ENCODE assay signal across 20 mouse cellular contexts in the genomic region with DNA sequence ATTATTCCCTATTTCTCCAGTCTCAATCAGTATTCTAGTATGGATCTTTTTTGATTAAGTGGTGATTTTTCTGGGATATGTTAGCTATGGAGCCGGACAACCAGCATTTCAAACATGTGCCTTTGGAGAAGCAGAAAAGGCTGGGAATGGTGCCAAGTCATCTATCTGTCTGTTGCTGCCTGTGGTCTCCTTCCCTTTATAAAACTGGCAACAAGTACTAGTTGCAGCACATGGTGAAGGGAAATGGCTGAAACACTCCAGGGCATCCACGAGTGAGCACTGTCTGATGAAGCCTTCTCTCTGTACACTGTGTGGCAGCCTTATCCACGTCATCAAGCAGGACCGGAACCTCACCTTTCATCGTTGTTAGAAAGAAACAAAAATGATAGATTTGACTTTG. TPM values are rescaled to one million over a fixed set of nuclear protein-coding genes. Genes with fewer than 3 reads are reported as not detected.
DNase-seq lines count a peak whose midpoint lies in the region; ATAC-seq lines count a peak whose summit lies in the region.
"Had no signal": no experiment of that assay in that cellular context is flagged by ENCODE, and none has a peak within 500 bp of the region (broad histone marks: within the 10 kb centered on the region; RNA-seq: fewer than 3 reads in every experiment).

No protein-coding gene starts in this region.

- no peaks in the 10 kb centered on the region for H3K9me3 ChIP-seq in midbrain, embryonic 14.5 days (ENCODE audit: control insufficient read depth, low read length)
- H3K9me3 ChIP-seq in midbrain, embryonic 11.5 days (ENCODE audit: control insufficient read depth, low read length): no peaks in the 10 kb centered on the region
- H3K9me3 ChIP-seq: neural tube, embryonic 15.5 days; stomach, embryonic 15.5 days had no signal

- ATAC-seq in midbrain, embryonic 14.5 days (ENCODE audit: low FRiP score, low TSS enrichment): no peak
- no peak for ATAC-seq in midbrain, embryonic 11.5 days (ENCODE audit: low FRiP score)

- WGBS in midbrain, embryonic 14.5 days: 79% methylated on average over 5 of the region's 5 CpGs
- 84% methylated on average over 5 of the region's 5 CpGs for WGBS in midbrain, embryonic 11.5 days

- no peak overlapping the region for H3K9ac ChIP-seq in midbrain, embryonic 14.5 days (replicated peaks; ENCODE audit: low read length)
- no peak overlapping the region for H3K9ac ChIP-seq in midbrain, embryonic 11.5 days (ENCODE audit: low read length)
- H3K9ac ChIP-seq: hindbrain, embryonic 14.5 days; neural tube, embryonic 15.5 days; stomach, embryonic 15.5 days had no signal

- DNase-seq in cerebellum, adult 11-12 months: peak; percentile 47
- DNase-seq in cerebellum, adult 11 months: no peak
- DNase-seq in kidney, postnatal 10 days: peak; percentile 28
- DNase-seq in kidney, adult 18-20 months: no peak
- DNase-seq in midbrain, embryonic 14.5 days: peak; percentile 22
- DNase-seq in midbrain, embryonic 11.5 days (ENCODE audit: low spot score, missing footprints): no peak
- DNase-seq in cerebellum, postnatal 14 days: peak; percentile 53 to 69
- DNase-seq in adrenal gland, postnatal 36 days: no peak
- DNase-seq: adrenal gland, adult 8-10 months; gastrocnemius, postnatal 14 days; heart, postnatal 10 days; kidney, adult 11 months; kidney, postnatal 4 days; liver; lung, adult 18-20 months; spleen, adult 18-20 months had no signal

- H3K36me3 ChIP-seq in midbrain, embryonic 14.5 days (ENCODE audit: control insufficient read depth, insufficient read depth, low read length): no peaks in the 10 kb centered on the region
- no peaks in the 10 kb centered on the region for H3K36me3 ChIP-seq in midbrain, embryonic 11.5 days (ENCODE audit: control insufficient read depth, insufficient read depth, low read length)
- H3K36me3 ChIP-seq: neural tube, embryonic 15.5 days; stomach, embryonic 15.5 days had no signal

- no peak overlapping the region for H3K4me3 ChIP-seq in midbrain, embryonic 14.5 days (replicated peaks; ENCODE audit: low read depth, low read length)
- H3K4me3 ChIP-seq in midbrain, embryonic 11.5 days (ENCODE audit: low read depth, low read length): no peak overlapping the region
- H3K4me3 ChIP-seq: neural tube, embryonic 15.5 days; stomach, embryonic 15.5 days had no signal

- no peaks in the 10 kb centered on the region for H3K27me3 ChIP-seq in midbrain, embryonic 14.5 days (ENCODE audit: control insufficient read depth, insufficient read depth, low read length)
- no peaks in the 10 kb centered on the region for H3K27me3 ChIP-seq in midbrain, embryonic 11.5 days (ENCODE audit: control insufficient read depth, insufficient read depth, low read length)
- H3K27me3 ChIP-seq: stomach, embryonic 15.5 days had no signal

- no peak overlapping the region for H3K4me2 ChIP-seq in midbrain, embryonic 14.5 days (ENCODE audit: low read length)
- no peak overlapping the region for H3K4me2 ChIP-seq in midbrain, embryonic 11.5 days
- H3K4me2 ChIP-seq: hindbrain, embryonic 14.5 days; neural tube, embryonic 15.5 days; stomach, embryonic 15.5 days had no signal

- H3K27ac ChIP-seq in midbrain, embryonic 14.5 days (replicated peaks; ENCODE audit: low read depth, low read length): no peak overlapping the region
- H3K27ac ChIP-seq in midbrain, embryonic 11.5 days (ENCODE audit: low read depth, low read length): no peak overlapping the region
- H3K27ac ChIP-seq: hindbrain, embryonic 14.5 days; neural tube, embryonic 15.5 days; stomach, embryonic 15.5 days had no signal

- H3K4me1 ChIP-seq in midbrain, embryonic 14.5 days (ENCODE audit: control insufficient read depth, insufficient read depth, low read length): no peaks in the 10 kb centered on the region
- H3K4me1 ChIP-seq in midbrain, embryonic 11.5 days (ENCODE audit: control insufficient read depth, insufficient read depth, low read length): no peaks in the 10 kb centered on the region
- H3K4me1 ChIP-seq: neural tube, embryonic 15.5 days; stomach, embryonic 15.5 days had no signal

RNA-seq across cellular contexts. Expression of a gene that starts 8.7 kb away (rescaled TPM):
- polyA plus RNA-seq in midbrain, embryonic 14.5 days (2014; fragmentation: Nextera tagmentation; extraction: Ambion mirVana): 75.5 and 80.8 TPM in 2 replicates
- 15.9 and 17.5 TPM in 2 replicates for polyA plus RNA-seq in midbrain, embryonic 11.5 days (2014; fragmentation: Nextera tagmentation; extraction: Ambion mirVana)
- 10 to 100 TPM; 29.9 to 36.8 TPM for total RNA-seq in adrenal gland, postnatal 36 days (2021)
- total RNA-seq: megakaryocyte progenitor cell, adult 5-6 weeks had no signal

Comparison
In these comparisons a context has a peak if more than half of its experiments do, and no peak if none do; other contexts are left out.
1. DNase-seq: peak in cerebellum, adult 11-12 months (single experiment), kidney, postnatal 10 days (single experiment), midbrain, embryonic 14.5 days (single experiment) and cerebellum, postnatal 14 days (2 of 2); none in cerebellum, adult 11 months (single experiment), kidney, adult 18-20 months (single experiment), midbrain, embryonic 11.5 days (single experiment) and adrenal gland, postnatal 36 days (0 of 2).